Mouse (Mus musculus) thymus, adult 2 months (tissue): ENCODE data around the gene Nfat5.

Experiments
- CTCF ChIP-seq: fragments of 200-500 bp; IDR thresholded peaks from 2 replicates; pipeline ENCODE4 v1.5.1; 2012; ENCODE audit warnings: mild to moderate bottlenecking, control low read depth, low read length, moderate library complexity, borderline replicate concordance; ENCODE audit not compliant: control insufficient read depth, poor library complexity, insufficient read depth; ENCODE audit errors: extremely low read depth
- POLR2A ChIP-seq: fragments of 200-500 bp; IDR thresholded peaks from 2 replicates; pipeline ENCODE4 v1.6.1; 2012; ENCODE audit warnings: mild to moderate bottlenecking, low read length, control low read depth, moderate library complexity; ENCODE audit not compliant: control insufficient read depth, poor library complexity, insufficient read depth; ENCODE audit errors: extremely low read depth

GRCm38 (mm10) chr8:107287522-107287921 is 5.7 kb upstream of the Nfat5 start:
- TF ChIP-seq POLR2A (no peak), CTCF (no peak)
